Mouse (Mus musculus) T-helper 17 cell (primary cell): ENCODE data around the gene Ubac2.

Source experiments
- in situ Hi-C, 2 experiments: fragments of 300-600 bp; cut with MboI, MseI; formaldehyde crosslinking; loops; 1 replicate in 1 of 2; 2 replicates in 1 of 2; pipeline ENCODE4 v1.15.1; 2025; ENCODE audit warnings: high pct_unique_total_duplicates in 2 of 2

The Ubac2 gene

DNA sequence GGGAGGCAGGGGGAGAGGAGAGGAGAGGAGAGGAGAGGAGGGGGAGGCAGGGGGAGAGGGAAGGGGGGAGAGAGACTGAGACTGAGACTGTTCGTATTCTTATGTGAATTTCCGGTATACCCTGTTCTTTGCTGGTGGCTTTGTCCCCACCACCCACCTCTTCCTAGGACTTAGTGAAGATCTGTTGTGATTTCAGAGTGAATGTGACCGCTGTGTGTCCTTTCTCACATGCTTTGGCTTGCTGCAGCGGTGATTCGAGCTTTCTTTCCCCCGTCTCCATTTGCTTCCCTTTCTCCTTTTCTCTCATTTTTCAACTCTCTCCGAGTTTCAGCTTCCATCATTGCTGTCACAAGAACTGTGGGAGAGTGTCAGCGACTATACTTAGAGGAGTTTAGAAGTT, 68.3 kb downstream of the Ubac2 start:
- in situ Hi-C loops = no loop called here

DNA sequence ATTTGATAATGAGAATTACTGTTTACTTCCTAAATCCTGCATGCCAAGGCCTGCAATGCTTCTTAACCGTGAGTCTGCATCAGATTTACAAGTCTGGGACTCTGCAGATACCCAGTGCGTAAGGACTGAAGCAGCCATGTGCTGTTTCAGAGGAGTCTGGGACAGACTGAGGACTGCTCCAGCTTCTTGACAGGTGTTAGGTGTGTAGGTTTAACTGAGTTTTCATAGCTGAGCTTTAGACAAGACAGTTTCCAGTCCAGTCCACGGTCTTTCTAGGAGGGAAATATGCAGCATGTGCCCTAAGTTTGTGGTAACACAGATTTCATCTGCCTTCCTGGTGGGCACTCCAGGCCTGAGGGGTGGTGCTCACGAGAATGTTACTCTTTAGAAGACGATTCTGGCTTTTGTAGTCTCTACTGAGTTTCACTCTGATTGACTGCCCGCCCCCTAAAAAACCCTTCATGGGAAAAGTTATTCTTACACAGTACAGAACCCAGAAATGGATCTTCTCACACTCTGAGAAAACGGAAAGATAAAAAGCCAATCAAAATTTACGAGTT, 68.9 kb downstream of the Ubac2 start:
- in situ Hi-C loops = no loop called here

DNA sequence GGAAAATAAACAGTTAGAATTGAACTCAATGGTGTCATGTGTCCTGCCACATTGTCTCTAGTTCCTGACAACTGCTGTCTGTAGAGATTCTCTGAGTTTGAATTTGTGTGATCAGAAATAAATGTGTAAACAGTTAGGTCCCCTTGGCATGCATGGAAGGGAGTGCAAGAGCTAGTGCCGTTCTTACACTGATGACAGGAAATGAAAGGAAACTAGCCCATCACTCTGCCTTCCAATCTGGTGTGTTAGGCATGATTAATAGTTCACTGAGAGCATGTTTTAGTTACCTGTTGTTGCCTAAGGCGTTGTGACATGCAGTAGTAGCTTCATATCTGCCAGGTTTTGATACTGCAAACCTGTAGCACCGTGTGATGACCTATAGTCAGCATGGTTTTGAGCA, 69.5 kb downstream of the Ubac2 start:
- in situ Hi-C loops = no loop called here

DNA sequence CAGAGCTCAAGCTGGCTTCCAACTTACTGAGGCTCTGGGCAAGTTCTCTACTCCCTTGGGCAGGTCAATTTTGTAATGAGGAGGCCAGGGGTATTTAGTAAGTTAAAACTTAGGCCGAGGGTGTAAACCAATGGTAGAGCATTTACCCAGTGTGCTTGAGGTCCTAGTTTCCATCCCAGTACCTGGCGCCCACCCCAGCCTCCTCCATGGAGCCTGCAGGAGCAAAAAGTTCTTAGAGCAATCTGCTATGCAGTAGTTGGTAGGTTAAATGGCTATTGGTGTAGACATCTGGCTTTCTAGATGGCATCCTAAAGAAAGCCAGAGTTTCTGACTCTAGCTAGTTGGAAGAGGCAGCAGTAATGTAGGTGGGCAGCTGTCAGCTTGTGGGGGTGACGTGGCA, 71.0 kb downstream of the Ubac2 start:
- in situ Hi-C loops = no loop called here

DNA sequence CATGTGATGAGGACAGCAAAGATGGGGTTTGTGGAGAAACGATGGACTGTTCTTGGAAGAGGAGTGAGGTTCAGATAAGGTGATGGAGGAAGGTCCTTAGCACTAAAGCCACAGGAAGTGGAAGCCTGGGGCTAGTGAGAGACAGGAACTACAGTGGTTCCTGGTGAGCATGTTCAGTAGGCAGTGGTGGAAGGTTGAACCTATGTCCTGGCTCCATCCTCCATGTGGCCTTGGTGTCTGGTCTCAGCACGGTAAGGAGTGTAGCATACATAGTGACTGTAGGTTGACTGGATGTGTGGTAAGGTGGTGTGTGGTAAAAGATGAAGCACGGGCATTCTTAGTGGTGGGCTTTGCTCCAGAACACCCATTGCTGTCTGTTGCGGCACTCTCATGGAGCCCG, 71.5 kb downstream of the Ubac2 start:
- in situ Hi-C loops = no loop called here

DNA sequence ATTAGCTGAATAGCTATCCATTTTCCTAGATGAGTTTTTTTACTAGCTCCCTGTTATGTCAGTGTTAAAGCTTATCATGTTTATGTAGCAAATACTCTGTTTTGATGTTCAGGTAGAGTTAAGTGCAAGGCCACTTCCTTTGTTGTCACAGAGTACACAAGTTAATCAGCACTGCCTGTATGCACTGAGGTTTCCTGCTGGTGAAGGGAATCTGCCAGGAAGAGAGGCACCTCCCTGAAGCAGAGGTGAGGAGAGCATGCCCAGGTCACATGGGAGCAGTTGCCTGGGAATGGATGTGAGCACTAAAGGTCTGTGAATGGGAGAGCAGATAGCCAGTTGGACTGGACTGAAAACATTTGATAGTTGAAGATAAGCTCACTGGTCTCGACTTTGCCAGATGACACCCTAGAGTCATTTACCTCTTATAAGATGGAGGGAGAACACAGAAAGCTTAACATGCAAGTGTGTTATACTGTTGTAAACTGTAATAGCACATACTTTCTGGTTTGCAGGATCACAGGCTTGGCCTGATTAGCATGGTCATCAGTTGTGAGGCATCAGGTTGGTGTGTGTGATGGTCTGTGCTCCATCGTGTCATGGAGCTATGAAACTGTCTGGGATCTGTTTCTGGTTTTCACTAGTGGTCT, 73.1 kb downstream of the Ubac2 start:
- in situ Hi-C loops = no loop called here

DNA sequence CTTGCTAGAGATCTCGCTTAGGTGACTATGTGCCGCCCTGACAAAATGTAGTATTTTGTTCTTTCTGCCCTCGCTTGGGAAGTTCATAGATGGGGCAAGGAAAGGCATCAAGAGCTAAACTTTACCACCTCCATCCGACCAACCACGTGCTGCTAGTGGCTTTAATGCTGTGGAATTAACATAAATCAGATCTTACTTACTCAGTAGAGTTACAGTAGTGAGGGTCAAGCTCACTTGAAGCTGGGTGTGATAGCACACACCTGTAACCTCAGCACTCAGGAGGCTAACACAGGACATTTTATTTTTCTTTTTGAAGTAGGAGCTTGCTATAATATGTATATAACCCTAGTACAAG, 73.6 kb downstream of the Ubac2 start:
- in situ Hi-C loops = no loop called here

DNA sequence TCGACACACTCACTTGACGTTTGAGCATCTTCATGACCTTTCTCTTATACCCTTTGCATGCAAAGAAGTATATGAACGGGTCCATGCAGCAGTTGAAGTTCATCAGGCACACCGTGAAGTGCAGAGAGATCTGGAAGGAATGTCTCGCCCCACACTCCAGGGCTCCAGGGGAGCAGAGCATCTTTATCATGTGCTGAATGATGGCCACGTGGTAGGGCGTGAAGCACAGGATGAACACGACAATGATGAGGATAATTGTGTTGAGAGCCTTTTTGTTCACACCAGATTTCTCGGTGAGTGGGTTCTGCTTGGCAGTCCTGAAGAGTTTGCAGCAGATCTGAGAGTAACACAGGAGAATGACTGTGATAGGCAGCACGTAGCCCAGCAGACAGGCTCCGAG, 75.7 kb downstream of the Ubac2 start:
- in situ Hi-C loops = no loop called here

DNA sequence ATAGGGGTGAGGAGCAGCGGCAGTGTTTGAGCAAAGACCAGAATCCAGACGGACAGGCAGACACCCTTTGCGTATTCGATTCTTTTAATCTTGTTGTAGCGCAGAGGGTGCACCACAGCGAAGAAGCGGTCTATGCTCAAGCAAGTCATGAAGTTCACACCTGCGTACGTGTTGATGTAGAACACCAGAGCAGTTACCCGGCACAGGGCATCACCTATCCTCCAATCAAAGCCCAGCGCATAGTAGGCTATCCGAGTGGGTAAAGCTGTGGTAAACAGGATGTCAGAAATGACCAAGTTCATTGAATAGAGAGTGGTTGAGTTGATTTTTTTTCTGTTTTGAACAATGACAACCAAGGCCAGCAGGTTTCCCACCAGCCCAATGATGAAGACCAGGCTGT, 76.2 kb downstream of the Ubac2 start:
- in situ Hi-C loops = loop anchor here in 1 of 2 experiments (5.0 kb wide), 1 partner anchor 58 kb away; no protein-coding TSS in a partner anchor

DNA sequence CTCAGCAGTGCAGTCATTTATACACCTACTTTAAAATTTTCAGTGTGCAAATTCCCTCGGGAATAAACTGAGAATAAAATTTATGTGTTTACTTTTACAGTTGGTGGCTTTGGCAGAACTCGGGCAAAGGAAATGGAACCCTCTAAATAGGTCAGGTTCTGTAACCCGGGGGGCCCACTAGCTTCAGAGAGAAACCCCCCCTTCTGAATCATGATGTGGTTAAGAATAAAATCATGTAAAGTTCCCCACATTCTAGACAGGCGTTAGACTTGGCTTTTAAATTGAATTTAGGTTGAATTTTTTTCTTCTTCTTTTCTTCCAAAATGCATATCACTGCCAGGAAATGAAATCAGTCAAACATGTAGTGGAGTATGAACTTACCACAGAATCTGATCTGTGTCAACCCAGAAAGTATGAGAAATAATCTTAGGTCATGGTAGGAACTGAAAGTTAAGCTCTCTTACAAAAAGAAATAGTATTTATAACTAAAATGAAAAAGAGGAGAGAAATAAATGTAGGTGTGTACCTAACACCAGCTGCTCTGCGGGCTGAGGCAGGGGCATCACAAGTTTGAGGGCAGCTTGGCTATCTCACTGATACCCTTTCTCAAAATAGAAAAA, 76.9 kb downstream of the Ubac2 start:
- in situ Hi-C loops = loop anchor here in 1 of 2 experiments (5.0 kb wide), 1 partner anchor 57 kb away; no protein-coding TSS in a partner anchor

DNA sequence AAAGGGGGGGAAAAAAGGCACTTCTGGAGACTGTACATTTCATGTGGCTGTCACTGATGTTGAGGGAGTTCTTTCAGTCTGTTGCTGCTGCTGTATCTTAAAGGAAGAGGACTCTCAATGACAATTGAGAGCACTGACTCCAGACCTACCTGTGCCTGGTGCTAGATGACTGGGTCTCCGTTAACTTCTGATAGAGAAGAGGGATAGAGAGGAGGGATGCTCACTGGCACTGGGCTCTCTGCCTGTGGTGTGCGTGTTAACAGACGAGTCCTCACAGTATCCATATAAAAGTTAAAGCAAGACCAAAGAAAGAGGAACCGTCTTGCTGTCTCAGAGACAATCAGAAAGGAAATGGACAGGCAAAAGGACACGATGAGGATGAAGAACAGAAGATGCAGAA, 77.9 kb downstream of the Ubac2 start:
- in situ Hi-C loops = loop anchor here in 1 of 2 experiments (5.0 kb wide), 1 partner anchor 56 kb away; no protein-coding TSS in a partner anchor

DNA sequence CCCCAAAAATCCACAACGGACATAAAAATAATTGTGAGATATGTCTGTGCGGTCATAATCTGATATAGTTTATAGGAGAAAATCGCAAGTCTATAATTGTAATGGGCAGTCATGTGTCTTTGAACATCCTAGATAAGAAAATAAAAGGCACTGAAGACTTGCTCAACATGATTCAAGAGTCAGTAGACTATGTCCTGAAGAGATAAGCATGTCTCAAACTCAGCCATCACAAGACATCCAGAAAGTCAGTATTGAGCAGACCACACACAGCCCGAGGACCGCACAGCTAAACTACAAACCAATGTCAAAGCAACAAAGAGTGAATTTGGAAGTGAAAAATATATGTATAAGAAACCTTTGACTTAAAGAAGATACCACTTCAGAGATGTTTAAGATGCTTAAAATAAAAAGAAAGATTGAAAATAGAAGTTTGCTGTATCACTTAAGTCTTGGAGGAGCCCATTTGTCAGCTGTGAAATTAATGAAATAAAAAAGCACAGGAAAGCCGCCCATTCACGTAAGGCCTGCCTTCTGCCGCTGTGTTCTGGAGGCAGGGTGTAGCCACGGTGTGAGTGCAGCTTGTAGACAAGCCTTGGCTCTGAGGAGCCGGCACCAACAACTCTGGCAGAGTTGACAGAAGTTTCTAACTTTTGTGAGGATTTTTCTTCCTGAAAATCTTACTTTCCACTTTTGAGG, 78.9 kb downstream of the Ubac2 start:
- in situ Hi-C loops = loop anchor here in 1 of 2 experiments (5.0 kb wide), 1 partner anchor 55 kb away; no protein-coding TSS in a partner anchor

DNA sequence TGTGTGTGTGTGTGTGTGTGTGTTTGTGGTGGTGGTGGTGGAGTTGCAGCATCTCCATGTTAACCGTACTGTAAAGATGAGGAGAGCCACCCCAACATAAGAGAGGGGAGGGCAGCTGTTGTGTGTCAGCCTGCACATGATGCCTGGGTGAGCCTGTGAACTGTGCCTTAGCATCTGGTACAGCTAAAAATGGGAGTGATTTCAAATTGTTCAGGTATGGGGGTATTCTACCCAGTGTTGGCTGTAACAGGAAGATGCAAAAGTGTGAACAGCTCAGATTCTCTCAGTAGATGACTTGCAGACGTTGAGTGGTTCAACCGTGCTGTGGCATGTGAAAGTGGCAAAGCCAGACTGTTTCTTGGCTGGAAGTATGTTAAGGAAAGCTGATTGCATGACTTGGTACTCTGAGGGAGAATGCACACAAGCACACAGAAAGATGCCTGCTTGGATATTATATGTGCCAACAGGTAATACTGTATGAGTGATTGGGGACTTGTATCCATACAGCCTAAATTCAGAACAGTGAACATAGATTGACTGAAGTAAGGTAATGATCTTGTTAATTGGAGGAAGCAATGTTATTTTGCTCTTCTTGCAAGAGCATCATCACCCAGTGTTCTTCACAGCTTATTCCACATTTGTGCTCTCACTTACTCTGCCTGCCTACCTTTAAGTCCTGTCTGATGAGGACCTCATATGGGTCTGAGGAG, 79.8 kb downstream of the Ubac2 start:
- in situ Hi-C loops = loop anchor here in 1 of 2 experiments (5.0 kb wide), 1 partner anchor 54 kb away; no protein-coding TSS in a partner anchor

DNA sequence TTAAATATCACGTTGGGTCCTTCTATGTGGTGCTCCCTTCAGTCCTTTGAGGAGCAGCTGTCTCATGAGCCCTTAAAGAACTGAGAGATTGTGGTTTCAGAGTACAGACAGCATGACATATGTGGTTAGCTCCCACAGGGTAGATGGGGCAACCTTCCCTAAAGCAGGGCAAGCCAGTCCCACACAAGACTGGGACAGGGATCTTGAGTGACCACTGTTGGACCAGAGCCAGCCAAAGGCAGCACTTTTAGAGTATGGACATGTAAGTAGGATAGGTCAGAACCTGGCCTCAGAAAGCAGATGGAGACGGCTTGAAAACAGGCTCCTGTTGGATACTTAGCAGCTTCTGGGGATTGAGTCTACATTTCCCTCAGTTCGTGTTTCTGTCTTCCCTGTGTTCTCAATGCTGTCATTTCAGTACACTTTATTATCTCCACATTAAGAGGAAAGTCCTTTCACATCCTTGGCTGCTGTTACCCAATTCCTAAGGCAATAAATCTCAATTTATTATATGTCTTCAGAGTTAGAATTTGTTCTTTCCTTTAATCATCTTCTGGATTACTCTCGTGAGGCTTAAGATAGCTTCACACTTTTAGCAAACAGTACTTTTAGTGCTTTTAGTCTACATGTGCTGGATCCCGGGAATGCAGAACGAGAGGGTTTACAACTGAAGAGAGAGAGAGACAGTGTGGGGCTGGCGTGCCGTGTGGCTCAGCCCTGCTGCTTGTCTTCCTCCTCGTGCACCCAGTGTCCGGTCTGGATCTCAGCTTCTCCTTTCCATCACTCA, 80.5 kb downstream of the Ubac2 start:
- in situ Hi-C loops = loop anchor here in 1 of 2 experiments (5.0 kb wide), 1 partner anchor 53 kb away; no protein-coding TSS in a partner anchor

DNA sequence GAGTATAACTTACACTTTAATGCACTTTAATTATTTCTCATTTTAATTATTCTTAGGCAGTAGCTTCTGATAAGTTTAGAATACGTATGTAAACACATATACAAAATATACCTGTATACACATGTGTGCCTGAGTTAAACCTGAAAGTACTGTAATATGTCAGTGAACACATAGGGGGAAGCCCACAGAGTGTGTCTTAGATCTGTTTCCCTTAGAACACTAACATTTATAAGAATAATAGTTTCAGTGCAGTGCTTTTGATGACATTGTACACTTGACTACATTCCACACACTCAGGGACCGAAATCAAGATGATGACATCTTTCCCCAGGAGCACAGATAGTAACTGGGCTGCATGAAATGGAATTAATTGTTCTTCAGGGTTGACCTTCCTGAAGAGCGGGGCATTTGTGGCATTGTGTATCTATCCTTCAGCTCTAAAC, 81.1 kb downstream of the Ubac2 start:
- in situ Hi-C loops = loop anchor here in 1 of 2 experiments (5.0 kb wide), 1 partner anchor 53 kb away; no protein-coding TSS in a partner anchor

DNA sequence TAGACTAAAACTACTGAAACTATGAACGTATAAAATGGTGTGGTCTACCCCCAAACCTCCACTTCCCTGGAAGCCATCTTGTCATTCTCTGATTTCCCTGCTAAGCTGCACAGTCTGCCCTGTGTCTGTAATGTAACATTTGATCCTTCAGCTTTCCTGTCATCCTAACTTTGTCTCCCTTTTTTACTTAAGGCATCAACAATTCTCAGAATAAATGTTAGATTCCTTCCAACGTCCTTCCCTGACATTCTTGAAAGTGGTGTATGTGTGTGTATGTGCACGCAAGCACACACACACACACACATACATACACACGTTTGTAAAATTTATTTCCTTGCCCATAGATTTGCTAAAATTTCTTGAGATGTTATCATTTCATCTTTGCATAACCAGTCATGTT, 81.6 kb downstream of the Ubac2 start:
- in situ Hi-C loops = no loop called here

DNA sequence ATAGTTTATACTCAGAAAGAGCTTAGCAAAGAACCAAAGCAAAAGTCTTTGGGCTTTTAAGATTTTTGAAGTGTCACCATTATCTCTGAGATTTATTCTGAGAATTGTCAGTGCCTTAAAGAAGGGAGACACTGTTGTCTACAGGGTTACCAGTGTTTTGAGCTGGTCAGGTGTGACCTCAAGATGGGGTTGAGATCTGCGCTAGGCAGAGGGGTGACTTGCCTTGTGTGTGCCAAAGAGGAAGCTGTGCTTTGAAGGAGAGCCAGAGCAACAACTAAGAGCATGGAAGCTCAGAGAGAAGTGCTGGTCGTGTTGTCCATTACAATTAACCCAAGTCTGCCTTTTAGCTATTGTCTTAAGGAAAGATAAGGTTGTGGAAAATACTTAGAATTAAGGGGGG, 82.1 kb downstream of the Ubac2 start:
- in situ Hi-C loops = no loop called here

DNA sequence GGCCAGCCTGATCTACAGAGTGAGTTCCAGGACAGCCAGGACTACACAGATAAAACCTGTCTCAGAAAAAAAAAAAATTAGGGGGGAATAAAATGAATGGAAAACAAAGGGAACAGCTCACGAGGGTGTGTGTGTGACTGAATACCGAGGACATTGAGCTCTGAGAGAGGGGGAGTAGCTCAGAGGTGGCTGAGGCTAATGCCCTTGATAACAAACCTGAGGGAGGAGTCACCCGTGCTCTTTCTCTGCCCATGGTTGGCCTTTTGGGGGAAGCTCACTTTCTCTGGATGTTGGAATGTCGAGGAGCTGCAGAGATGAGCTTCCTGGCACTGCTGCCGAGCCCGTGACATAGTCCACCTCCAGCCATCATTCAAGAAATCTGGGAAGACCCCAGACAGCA, 82.6 kb downstream of the Ubac2 start:
- in situ Hi-C loops = no loop called here

DNA sequence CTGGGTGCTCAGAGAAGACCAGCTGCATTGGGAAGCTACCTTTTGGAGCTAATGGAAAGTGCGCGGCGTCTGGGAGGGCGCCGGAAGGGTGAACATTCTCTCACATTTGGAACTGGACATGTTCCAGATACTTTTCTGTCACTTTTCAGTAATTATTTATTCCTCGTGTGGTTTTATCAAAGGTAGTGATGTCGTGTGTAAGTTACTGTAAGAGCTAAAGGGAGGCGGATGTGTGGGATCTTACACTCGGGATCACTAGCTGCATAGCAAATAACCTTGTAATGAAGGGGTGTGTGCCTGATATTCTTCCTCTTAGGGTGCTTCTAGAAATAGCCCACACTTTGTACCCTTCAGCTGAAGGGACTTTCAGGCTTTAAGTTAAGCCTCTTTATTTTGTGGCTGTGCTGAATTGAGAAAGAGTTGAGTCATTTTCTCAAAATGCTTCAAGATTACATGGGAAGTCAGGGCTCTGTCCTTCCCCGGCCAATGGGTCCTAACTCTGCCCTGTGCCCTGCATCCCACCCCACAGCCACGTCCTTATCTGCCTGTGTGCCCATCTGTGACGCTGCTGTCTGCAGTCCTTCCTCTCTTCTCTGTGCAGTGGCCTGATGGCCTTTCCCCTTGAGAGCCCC, 83.2 kb downstream of the Ubac2 start:
- in situ Hi-C loops = no loop called here
